Mouse (Mus musculus) CD4-positive, CD25-positive, alpha-beta regulatory T cell, adult 4 months (primary cell): ENCODE measurements around the gene Megf8. TPM values are rescaled to one million over a fixed set of nuclear protein-coding genes. Genes with fewer than 3 reads are reported as not detected.

ENCODE experiments used
- ATAC-seq: one replicate; pipeline ENCODE4 v1.8.0; 2017
- polyA plus RNA-seq, 2 experiments: library from polyadenylated mRNA; unstranded; fragments of 100-300 nt; shearing (Covaris generic); gene quantifications; one replicate each; pipeline ENCODE4 v1.2.1; 2017

Megf8 gene
- polyA plus RNA-seq, 2 experiments from 2014 or later = 0.10 to 0.11 TPM

DNA sequence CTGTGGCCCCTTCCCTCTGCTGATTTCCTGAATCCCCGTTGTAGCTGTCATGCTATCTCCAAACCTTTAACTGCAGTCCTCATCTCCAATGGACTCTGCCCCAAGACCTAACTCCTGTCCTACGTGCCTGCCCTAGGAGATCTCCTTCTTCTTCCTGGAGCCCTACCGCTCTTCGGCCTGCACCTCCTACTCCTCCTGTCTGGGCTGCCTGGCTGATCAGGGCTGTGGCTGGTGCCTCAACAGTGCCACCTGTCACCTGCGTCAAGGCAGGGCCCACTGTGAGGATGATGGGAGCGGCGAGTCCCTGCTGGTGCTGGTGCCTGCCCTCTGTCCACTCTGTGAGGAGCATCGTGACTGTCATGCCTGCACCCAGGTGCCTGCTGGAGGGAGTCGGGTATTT lies 22.4 kb downstream of the Megf8 start:
- no peak for ATAC-seq

DNA sequence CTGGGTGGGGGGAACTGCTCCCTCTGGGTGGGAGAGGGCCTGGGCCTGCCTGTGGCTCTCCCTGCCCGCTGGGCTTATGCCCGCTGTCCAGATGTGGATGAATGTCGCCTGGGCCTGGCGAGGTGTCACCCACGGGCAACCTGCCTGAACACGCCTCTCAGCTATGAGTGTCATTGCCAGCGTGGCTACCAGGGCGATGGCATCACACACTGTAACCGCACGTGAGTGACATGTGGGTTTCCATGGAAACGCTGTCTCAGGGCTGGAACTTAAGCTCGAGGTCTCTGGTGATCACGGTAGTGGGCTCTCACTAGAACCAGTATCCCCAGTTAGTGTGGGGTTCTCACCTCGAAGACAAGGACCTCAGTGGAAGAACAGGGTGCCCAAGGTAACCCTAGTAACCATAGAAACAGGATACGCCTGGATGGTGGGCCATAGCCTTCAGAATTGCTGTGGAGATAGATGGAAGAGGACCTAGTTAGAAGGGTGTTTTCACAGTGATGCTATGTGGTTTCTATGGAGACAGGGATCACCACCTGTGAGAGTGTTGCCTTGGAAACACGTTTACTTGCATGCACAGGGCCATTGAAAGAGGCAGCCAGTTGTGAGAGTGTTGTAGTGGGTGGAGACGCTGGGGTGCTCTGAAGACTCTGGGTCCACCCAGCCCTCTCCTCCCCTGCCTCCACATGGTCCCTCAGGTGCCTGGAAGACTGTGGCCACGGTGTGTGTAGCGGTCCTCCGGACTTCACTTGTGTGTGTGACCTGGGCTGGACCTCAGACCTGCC lies 24.2 kb downstream of the Megf8 start:
- ATAC-seq = no peak

DNA sequence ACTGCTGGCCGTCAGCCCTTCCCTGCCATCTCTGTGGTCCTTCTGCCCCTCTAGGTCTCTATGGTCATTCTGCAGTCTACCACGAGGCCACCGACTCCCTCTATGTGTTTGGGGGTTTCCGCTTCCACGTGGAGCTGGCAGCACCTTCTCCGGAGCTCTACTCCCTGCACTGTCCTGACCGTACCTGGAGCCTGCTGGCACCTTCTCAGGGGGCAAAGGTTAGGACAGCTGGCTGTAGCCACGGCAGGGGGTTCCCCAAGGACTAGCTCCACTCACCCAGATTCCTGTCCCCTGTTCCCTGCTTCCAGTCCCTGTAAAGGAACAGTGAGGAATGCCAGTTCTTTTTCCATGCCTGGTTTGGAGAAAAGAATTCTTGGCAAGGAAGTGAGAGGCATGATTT lies 31.9 kb downstream of the Megf8 start:
- ATAC-seq = no peak

DNA sequence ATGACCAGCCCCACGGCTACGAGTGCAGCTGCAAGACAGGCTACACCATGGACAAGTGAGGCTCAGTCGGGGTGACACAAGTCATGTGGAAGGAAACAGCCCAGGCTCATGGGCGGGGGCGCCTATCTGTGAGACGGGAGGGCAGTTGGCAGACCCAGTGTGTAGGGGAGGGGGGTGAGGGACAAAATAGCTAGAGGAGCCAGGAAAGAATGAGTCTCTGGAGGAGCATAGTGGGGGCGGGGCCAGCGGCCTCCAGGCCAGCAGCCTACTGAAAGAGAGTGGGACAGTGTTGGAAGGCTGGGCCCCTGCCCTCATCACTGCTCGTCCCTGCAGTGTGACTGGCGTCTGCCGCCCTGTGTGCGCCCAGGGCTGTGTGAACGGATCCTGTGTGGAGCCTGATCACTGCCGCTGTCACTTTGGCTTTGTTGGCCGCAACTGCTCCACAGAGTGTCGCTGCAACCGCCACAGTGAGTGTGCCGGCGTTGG lies 41.8 kb downstream of the Megf8 start:
- ATAC-seq = no peak

DNA sequence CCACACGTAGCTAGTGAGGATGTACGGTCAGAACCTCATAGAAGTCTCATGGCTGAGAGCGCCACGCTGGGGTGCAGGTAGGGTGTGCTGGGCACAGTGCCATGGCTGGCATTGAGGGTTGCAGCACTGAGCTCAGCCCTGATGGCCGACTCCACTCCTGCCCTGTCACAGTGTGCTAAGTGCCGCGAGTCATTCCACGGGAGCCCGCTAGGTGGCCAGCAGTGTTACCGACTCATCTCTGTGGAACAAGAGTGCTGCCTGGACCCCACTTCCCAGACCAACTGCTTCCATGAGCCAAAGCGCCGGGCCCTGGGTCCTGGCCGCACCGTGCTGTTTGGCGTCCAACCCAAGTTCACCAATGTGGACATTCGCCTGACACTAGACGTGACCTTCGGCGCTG lies 46.2 kb downstream of the Megf8 start:
- no peak for ATAC-seq

DNA sequence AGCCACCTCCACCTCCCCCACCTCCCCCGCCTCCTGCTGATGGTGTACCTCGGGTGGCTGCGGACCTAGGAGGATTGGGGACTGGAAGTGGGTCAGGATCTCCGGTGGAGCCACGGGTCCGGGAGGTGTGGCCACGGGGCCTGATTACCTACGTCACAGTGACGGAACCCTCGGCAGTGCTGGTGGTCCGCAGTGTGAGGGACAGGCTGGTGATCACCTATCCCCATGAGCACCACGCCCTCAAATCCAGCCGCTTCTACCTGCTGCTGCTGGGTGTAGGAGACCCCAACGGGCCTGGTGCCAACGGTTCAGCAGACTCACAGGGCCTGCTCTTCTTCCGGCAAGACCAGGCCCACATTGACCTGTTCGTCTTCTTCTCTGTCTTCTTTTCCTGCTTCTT lies 46.7 kb downstream of the Megf8 start:
- ATAC-seq = no peak

DNA sequence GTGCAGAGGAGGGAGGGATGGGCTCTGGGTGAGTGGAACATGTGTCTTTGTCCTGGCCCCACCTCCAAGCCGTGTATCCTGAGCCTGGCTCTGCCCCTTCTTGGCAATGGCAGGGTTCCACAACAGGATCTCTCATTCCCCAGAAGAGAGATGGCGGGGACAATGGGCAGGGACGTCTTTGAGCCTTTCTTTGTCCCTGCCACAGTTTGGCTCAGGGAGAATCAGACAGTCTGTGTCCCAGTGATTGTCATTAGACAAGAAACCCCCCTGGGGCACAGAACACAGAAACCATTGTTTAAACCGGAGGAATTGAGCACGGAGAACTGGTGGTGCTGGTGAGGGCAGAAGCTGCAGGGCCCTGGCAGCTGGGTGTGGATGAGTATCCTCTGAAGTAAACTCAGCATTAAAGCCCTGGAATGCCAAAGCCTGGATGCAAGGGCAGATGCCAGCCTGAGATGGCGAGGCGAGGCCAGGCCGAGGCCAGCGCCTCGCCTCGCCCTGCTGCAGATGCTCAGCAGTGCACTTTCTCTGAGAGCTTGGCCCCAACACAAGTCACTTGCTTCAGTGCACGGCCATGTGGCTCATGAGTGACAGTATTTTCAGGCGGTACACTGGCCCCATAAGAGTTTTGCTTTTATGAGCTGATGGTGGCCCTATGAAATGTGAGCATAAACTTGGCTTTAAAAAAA lies 49.1 kb downstream of the Megf8 start:
- ATAC-seq = no peak

DNA sequence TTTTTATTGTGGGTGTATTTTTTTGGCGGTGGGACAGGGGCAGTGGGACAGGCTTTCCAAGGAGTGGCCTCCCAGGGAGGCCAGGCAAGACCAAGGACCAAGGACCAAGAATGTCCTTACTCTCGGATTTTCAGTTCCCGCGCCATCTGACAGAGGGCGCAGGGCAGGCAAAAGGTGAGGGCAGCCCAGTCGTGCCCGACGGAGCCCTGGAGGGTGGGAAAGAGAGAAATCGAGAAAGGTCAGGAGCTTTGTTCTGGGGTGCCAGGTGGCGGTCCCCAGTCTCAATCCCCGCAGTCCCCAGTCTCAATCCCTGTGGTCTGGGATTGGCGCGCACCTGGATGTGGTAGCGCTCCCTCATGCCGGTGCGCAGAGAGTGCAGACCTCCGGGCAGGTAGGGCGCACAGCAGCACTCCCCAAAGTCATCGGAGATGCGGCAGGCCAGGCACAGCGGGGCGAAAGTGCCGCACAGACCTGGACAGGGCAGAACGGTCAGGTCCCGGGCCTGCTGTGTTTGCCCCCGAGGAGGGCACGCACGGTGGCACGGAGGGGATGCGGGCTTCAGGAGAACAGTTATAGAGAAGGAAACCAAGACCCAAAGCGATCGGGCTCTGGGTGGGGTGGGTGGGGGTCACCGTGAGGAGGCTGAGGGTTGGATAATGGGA lies 50.8 kb downstream of the Megf8 start:
- no peak for ATAC-seq

DNA sequence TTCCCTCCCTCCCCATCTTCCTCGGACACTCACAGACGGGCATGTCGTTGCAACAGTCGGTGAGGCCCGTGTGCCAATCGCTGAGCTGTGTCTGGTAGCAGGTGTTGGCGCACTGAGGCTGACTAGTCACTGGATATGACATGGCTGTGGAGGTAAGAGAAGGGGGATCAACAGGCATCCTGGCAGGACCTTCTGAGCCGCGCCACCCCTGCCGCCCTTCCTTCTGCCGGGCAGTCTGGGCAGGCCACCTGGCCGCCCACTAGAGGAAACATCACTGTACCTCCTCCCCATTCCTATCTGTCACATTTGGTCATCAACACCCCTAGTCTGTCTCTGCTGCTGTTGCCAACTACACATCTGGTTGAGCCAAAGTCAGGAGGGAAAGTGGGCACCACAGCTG lies 51.4 kb downstream of the Megf8 start:
- no peak for ATAC-seq

DNA sequence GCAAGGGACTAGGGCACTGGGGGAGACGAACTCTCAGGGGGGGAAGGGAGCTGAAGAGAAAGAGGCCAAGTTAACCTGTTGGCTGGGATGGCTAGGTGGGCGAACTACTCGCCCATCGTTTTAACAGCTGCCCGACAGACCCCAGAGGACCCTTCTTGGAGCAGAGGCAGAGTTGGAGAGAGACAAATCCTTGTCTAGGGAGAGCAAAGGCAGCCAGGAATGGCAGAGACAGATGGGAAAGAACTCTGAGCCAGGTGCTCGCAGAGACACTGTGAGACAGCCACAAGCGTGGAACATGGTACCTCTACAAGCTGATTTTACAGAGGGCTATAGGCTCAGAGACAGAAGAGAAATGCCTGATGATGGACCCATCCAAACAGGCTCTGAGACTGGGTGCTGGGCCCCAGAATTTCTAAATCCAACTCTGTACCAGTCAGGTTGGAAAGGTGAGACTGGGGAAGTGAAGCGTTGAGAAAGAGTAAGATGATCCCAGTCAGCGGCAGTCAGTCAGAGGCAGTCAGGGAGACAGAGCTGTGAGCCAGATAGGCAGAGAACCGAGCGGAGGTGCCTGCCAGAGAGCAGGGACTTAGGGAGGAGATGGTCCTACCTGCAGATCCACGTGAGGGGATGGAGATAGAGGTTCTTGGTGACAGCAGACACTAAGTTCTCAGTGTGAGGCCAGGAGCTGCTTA lies 52.2 kb downstream of the Megf8 start, which contains the start of gene Cnfn:
Gene Cnfn (minus strand): TSS at position 667 of the 692 bp plus-strand sequence.
- no peak for ATAC-seq

DNA sequence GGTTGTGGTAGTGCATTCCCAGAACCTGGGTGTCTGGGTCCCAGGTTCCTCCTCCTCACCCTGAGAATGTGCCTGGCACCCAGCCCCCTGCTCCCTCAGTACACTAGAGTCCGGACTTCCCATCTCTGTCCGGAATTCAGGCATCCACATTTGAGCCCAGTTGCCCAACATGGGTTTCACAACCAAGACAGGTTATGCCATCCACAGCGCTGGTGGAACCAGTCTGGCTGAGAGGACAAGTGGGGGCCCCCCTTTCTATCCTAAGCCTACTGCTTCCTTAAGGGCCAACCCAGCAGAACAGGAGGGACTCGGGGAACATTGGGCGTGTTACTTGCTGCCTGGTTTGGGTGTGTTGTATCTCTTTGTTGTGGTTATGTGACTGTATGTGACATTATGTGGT lies 55.5 kb downstream of the Megf8 start:
- ATAC-seq = no peak

DNA sequence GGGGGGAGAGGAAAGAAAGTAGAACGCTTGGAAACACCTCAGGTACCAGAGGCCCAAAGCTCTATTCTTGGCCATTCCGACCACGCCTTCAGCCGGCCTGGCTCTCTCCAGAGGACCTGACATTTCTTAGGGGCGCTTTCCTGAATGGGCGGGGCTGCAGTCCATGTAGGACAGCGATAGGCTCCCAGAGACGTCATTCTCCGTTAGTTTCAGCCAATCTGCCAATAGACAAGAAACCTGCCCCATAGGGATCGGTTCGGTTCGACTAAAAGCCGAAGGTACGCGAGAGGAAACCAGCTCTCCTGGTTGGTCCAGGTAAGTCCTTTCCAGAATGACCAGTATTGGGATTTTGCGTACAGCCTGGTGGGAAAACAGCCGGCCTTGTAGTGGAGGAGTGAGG lies 59.6 kb downstream of the Megf8 start:
- ATAC-seq = no peak

DNA sequence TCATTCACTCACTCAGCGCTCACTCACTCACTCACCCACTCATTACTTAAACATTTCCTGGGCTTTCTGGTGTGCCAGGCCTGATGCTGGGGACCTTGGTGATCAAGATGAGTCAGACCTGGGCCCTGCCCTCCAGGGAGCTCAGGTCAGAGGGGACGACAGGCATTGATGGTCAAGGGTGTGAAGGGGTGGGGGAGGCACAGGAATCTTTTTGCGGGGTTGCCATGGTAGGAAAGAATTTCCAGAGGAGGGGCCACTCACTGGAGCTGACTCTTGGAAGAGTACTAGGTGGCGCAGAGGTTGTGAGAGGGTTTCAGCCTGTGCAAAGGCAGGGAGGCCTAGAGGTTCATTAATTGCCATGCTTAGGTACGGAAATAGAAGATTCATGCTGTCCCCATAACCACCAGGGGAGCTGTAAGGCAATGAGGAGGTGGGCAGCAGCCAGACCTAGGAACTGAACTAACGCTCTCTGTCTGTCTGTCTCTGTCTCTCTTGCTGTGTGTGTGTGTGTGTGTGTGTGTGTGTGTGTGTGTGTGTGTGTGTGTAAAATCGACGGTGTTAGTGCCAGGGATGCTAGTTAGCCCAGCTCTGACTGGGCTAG lies 60.2 kb downstream of the Megf8 start:
- no peak for ATAC-seq

DNA sequence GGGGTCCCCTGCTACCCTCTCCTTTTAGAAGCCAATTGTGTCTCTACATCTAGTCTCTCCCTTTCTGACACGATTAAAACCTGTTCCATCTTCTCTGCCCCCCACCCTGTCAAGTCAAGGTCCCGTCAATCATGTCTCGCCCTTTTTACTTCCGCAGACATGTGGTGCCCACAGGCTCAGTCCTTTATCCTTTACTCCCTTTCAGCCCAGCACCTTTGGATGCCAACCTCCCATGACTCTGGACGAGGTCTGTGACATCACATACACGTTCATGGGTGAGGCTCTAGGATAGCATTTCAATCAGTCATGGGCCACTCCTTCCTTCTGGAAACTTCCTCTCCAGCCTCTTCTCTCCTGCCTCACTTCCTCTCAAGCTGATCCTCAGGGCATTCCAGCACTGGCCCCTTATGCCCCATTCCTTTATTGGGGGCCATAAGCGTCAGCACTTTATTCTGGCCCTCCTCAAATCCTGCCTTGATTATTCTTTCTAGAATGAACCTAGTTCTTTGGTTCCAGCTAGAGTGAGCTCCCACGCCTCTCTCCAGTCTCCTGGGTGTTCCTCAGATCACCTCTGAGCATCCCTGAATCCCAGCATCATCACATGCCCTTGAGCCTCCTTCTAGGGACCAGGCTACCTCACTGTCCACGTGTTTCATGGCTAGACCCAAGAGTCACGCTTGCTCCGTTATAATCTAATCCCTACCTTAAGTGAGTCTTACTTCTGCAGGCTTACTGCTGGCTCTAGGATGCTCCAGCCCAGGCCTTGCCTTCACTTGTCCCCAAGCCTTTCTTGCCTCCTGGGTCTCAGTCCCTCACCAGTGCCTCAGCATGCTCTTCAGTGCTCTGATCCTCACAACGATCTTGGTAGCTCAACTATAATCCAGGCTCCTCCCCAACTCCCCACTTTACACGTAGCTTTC lies 61.5 kb downstream of the Megf8 start:
- ATAC-seq = no peak

DNA sequence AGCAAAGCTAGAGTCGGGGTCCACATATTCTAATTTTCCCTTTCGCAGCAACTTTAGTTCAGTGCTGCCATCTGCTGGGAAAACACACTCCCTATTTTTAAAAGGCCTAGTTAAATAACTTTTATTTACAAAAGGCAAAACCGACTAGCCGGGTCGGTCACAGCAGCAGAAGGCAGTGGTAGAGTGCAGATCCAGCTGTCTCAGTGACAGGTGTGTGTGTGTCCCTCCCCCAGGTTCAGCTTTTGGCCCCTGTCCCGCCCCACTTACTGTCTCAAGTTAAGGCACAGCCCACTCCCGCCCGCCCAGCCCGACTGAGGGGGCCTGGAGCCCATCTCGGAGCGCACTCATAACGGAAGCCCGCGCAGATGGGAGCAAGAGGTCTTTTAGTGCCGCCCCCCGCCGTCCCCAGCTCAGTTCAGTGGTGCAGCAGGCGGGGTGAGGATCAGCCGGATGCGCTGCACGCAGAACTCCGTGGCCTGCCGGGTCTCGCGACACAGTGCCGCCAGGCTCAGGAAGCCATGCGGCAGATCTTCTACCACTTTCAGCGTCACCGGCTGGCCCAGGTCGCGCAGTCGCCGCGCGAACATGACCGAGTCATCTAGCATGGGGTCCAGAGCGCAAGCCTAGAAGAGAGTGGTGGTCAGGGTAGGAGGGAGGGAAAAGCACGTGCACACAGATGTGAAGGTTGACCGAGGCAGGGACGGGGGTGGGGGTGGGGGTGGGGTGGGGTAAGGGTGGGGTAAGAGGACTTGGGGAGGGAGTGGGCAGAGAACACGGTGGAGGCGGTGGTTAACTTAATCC lies 62.8 kb downstream of the Megf8 start:
- peak; percentile 97 for ATAC-seq

DNA sequence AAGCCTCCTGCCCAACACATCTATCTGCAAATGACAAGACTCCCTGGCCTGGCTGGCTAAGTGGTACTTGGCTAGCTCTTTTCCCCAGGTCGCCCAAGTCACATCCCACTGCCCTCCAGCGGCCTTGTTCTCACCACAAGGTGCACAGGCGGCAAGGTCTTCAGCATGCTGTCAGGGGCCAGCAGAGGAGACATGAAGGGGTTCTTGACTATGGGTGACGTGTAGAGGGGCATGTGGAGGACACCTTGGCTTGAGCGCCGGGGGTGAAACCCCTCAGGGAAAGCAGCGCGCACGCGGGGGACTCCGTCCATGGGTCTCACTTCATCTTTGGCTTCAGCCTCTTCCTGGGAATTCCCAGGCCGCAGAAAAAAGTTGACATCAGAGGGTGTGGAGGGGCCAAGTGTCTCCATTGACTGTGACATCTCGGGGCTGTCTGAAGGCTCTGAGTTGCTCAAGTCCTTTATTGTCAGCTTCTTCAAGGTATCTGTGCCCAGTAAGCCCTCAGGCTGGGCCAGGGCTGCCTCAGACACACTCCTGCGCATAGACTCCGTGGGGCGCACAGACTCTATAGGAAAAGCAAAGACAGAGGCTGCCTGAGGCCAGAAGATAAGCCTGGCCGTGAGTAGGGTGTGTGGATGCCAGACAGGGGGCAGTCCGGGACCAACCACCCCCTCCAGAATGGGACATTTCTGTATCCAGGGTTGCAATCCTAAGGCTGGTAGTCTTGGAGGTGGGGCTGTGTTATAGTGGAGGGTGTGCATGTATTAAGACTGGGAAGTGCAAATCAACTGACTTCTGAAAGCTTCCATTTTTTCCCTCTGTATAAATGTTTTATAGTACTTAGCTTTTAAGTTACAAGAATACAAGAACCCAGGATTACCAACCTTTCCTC lies 63.7 kb downstream of the Megf8 start:
- peak; percentile 14 for ATAC-seq

DNA sequence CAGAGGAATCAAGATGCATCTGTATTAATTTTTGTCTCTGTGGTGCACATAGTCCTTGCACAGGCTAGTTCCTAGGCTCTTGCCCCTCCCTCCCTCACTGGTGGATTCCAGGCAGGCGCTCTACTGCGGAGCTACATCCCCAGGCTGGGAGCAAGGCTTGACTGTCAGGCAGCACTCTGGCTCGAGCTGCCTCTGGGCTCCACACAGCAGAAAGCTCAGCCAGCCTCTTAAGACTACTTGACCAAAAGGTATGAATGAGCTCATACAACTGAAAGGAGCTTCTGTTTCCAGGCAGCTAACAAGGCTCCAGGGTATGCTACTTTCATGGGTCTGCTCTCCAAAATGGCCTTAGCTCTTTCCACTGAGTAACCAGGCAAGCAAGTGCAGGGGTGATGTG lies 64.3 kb downstream of the Megf8 start:
- no peak for ATAC-seq

DNA sequence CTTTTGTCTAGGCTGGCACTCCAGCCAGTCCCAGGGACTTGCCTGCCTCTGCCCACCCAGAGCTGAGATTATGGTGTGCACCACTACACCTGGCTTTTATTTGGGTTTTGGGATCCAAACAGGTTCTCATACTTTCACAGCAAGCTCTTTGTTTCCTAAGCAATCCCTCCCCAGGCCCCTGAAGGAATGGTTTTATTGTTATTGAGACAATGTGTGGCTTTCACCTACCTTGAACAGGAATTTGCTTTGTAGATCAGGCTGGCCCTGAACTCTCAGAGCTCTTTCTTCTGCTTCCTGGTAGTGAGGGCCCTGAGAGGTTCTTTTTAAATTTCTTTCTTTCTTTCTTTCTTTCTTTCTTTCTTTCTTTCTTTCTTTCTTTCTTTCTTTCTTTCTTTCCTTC lies 65.6 kb downstream of the Megf8 start:
- ATAC-seq = no peak

DNA sequence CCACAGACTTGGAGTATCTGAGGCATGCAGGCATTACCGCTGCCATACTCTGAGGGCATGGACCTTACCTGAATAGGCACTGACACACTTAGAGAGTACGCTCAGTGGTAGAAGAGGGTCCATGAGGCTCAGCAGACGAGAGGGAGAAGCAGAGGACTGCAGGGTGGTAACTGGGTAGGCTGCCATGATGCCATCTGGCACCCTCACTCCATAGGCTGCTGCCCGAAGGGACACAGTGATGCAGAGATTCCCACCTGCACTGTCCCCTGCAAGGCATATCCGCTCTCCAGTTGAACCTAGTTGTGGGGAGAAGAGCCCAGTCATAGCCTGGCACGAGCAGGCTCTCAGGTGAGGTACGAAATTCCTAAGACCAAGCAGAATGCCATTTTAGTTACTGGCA lies 66.4 kb downstream of the Megf8 start:
- ATAC-seq = no peak

DNA sequence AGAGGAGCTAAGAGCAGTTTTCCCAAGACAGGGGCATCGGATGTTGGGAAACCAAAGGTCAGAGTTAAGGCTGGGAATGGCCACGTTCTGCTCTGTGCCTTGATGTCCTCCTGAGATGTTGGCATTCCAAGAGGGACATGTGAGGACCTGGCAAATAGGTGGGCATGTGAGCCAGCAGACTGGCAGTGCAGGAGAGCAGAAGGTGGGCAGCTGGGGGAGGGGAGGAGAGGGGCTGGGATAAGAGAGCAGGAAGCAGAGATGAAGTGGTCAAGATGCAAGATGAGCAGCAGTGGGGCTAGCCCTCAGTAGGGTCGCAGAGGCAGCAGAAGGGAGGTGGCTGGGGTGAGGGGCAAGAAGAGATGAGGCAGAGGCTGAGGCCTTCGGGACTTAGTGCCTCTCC lies 66.9 kb downstream of the Megf8 start:
- ATAC-seq = no peak
